Mouse (Mus musculus): ENCODE data around the gene Dusp2. TPM values are rescaled to one million over a fixed set of nuclear protein-coding genes. Genes with fewer than 3 reads are reported as not detected.
"Not testable (repeated sequence)": the region's sequence is repeated elsewhere in the genome, so short reads cannot be mapped to it uniquely, and the experiment has no call there.

Dusp2 gene
- polyA plus RNA-seq (2016; fragmentation: Nextera tagmentation; extraction: Ambion mirVana): 7.3 and 8.0 TPM in 2 replicates

GRCm38 (mm10) chr2:127335767-127336496, at the start of gene Dusp2:
Dusp2 (plus strand) TSS chr2:127336159.
- under 1% methylated on average over 76 of the region's 76 CpGs for WGBS (ENCODE audit: insufficient replicate concordance)
- H3K4me2 ChIP-seq: peak within 1 kb of the TSS; percentile 89
- no peaks in the 10 kb centered on the region for H3K36me3 ChIP-seq
- ATAC-seq: peak; percentile 76
- H3K27me3 ChIP-seq (replicated peaks): peaks cover 48% of the 10 kb centered on the region
- peak within 1 kb of the TSS; percentile 65; the same call in 1 of the 2 replicates for H3K27ac ChIP-seq
- peak within 1 kb of the TSS; percentile 69 for H3K9ac ChIP-seq
- peak within 1 kb of the TSS; percentile 63 for H3K4me3 ChIP-seq
- peaks cover 61% of the 10 kb centered on the region for H3K4me1 ChIP-seq
- H3K9me3 ChIP-seq (replicated peaks): no peaks in the 10 kb centered on the region

- Histone ChIP-seq H3K4me3 (no peak overlapping the region), H3K27ac (no peak overlapping the region), H3K36me3 (peaks cover 93% of the 10 kb centered on the region), H3K4me2 (no peak overlapping the region), H3K9me3 (replicated peaks) (no peaks in the 10 kb centered on the region), H3K9ac (no peak overlapping the region), H3K27me3 (replicated peaks) (no peaks in the 10 kb centered on the region), H3K4me1 (no peaks in the 10 kb centered on the region)
- no peak for ATAC-seq
- WGBS (ENCODE audit: insufficient replicate concordance): 82% methylated on average over 4 of the region's 4 CpGs
These were observed 43.7 kb upstream of the Dusp2 start for GRCm38 (mm10) chr2:127292250-127292649.

DNA sequence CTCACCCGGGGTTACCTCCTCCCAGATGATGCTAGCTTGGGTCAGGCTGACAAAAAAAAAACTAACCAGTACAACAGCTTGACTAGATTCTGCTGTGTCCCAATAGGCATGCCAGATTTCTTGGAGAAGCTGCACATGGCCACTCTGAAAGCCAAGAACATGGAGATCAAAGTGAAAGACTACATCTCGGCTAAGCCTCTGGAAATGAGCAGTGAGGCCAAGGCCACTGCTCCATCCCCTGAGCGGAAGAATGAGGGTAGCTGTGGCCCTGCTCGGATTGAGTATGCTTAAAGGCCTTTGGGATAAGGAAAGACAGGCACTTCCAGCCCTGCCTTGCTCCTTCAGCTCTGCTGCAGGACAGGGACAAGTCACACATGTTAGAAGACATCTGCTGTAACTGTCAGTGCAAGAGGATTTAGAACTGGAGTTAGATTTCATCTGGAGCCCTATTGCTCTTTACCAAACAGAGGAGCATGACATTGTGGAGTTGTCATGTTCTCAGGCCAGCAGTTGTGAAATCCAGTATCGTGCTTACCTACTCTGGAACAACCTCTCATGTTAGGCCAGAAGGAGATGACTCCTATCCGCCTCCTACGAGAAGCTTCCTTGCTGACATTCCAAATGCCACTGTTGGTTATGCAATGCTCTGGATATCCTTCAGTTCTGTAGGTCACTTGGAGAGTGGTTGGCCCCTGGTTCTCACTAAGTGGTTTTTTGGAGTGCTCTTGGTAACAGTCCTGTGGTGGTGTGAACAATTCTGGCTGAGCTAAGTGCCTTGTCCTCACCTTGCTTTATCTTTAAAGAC, 38.8 kb upstream of the Dusp2 start:
- ATAC-seq: no peak
- WGBS (ENCODE audit: insufficient replicate concordance): 84% methylated on average over 7 of the region's 7 CpGs
- H3K9me3 ChIP-seq (replicated peaks): no peaks in the 10 kb centered on the region
- H3K27me3 ChIP-seq (replicated peaks): no peaks in the 10 kb centered on the region
- no peak overlapping the region for H3K9ac ChIP-seq
- H3K36me3 ChIP-seq: peaks cover 98% of the 10 kb centered on the region
- H3K4me3 ChIP-seq: no peak overlapping the region
- H3K27ac ChIP-seq: no peak overlapping the region
- H3K4me2 ChIP-seq: no peak overlapping the region
- H3K4me1 ChIP-seq: no peaks in the 10 kb centered on the region

DNA sequence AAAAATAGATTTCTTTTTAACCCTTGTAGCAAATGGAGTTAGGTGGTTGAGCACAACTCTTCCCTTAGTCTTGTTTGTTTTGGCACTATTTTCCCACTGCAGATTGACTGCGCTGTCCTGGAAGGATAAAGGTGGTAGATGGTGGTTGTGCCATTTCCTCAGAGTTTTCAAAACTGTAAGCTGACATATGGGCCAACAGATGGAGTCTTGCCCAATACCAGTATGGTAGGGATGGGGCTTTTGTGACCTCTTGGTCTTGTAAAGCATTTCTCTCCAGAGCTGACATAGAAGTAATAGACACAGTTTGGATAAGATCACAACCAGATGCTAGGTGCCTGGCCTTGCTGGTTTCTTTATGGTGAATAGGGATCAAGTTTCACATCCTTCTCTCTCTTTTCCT, 37.9 kb upstream of the Dusp2 start:
- no peak for ATAC-seq
- H3K9ac ChIP-seq: no peak overlapping the region
- no peaks in the 10 kb centered on the region for H3K27me3 ChIP-seq (replicated peaks)
- WGBS (ENCODE audit: insufficient replicate concordance): 90% methylated on average over 1 of the region's 1 CpGs
- peaks cover 90% of the 10 kb centered on the region for H3K36me3 ChIP-seq
- no peaks in the 10 kb centered on the region for H3K4me1 ChIP-seq
- H3K27ac ChIP-seq: no peak overlapping the region
- H3K4me3 ChIP-seq: no peak overlapping the region
- no peak overlapping the region for H3K4me2 ChIP-seq
- no peaks in the 10 kb centered on the region for H3K9me3 ChIP-seq (replicated peaks)

- H3K4me1 ChIP-seq: no peaks in the 10 kb centered on the region
- whole genome bisulfite sequencing (ENCODE audit: insufficient replicate concordance): 79% methylated on average over 3 of the region's 3 CpGs
- H3K36me3 ChIP-seq: peaks cover 63% of the 10 kb centered on the region
- H3K4me3 ChIP-seq: no peak overlapping the region
- H3K9me3 ChIP-seq (replicated peaks): no peaks in the 10 kb centered on the region
- H3K27ac ChIP-seq: no peak overlapping the region
- H3K4me2 ChIP-seq: no peak overlapping the region
- ATAC-seq: no peak
- no peak overlapping the region for H3K9ac ChIP-seq
- H3K27me3 ChIP-seq (replicated peaks): no peaks in the 10 kb centered on the region
These were observed 35.3 kb upstream of the Dusp2 start for GRCm38 (mm10) chr2:127300701-127301100.

GRCm38 (mm10) chr2:127301883-127302282, 34.1 kb upstream of the Dusp2 start:
- H3K36me3 ChIP-seq: peaks cover 51% of the 10 kb centered on the region
- no peak for ATAC-seq
- no peak overlapping the region for H3K4me3 ChIP-seq
- WGBS (ENCODE audit: insufficient replicate concordance): 79% methylated on average over 3 of the region's 3 CpGs
- H3K4me2 ChIP-seq: no peak overlapping the region
- no peaks in the 10 kb centered on the region for H3K27me3 ChIP-seq (replicated peaks)
- no peak overlapping the region for H3K27ac ChIP-seq
- H3K4me1 ChIP-seq: no peaks in the 10 kb centered on the region
- no peaks in the 10 kb centered on the region for H3K9me3 ChIP-seq (replicated peaks)
- no peak overlapping the region for H3K9ac ChIP-seq

DNA sequence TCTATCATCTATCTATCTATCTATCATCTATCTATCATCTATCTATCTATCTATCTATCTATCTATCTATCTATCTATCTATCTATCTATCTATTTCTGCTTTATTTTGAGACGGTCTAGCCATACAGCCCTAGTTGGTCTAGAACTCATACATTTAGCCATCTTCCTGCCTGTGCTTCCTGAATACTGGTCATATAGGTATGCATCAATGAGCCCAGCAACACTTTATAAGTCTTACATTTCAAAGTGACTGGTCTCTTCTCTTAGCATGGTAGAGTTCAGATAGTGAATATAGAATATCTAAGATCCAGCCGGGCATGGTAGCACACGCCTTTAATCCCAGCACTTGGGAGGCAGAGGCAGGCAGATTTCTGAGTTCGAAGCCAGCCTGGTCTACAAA, 31.8 kb upstream of the Dusp2 start:
- H3K9ac ChIP-seq; H3K27ac ChIP-seq; H3K4me1 ChIP-seq; H3K4me2 ChIP-seq; H3K27me3 ChIP-seq (replicated peaks); H3K9me3 ChIP-seq (replicated peaks); ATAC-seq; H3K4me3 ChIP-seq: not testable (repeated sequence)
- 75% methylated on average over 4 of the region's 4 CpGs for WGBS (ENCODE audit: insufficient replicate concordance)
- peaks cover 28% of the 10 kb centered on the region for H3K36me3 ChIP-seq

- no peaks in the 10 kb centered on the region for H3K9me3 ChIP-seq (replicated peaks)
- H3K27ac ChIP-seq: no peak overlapping the region; the same call in 1 of the 2 replicates
- no peak for ATAC-seq
- 80% methylated on average over 3 of the region's 3 CpGs for WGBS (ENCODE audit: insufficient replicate concordance)
- peaks cover 23% of the 10 kb centered on the region for H3K36me3 ChIP-seq
- no peaks in the 10 kb centered on the region for H3K27me3 ChIP-seq (replicated peaks)
- H3K4me1 ChIP-seq: 0 out of 2 replicates have a peak, but pooled peaks cover 6% of the 10 kb centered on the region
- no peak overlapping the region for H3K4me2 ChIP-seq
- H3K9ac ChIP-seq: no peak overlapping the region
- no peak overlapping the region for H3K4me3 ChIP-seq
These were observed 31.2 kb upstream of the Dusp2 start for GRCm38 (mm10) chr2:127304609-127305210.

DNA sequence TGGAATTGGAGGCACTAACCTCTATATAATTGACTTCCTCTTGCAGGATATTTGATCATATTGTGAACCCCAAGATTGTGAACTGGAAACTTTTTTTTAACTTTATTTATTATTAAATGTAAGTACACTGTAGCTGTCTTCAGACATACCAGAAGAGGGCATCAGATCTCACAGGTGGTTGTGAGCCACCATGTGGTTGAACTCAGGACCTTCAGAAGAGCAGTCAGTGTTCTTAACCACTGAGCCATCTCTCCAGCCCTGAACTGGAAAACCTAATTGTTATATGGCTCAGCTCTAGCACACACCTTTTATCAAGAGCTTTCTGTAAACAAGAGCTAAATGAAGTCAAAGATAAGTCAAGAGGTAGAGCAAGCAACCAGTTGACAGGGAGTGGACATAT, 29.8 kb upstream of the Dusp2 start:
- H3K4me3 ChIP-seq: no peak overlapping the region
- no peak for ATAC-seq

GRCm38 (mm10) chr2:127307179-127307578, 28.8 kb upstream of the Dusp2 start:
- 0 out of 2 replicates have a peak, but pooled peaks cover 6% of the 10 kb centered on the region for H3K4me1 ChIP-seq
- no peaks in the 10 kb centered on the region for H3K9me3 ChIP-seq (replicated peaks)
- no peak overlapping the region for H3K4me2 ChIP-seq
- no peak for ATAC-seq
- no peak overlapping the region for H3K4me3 ChIP-seq
- no peaks in the 10 kb centered on the region for H3K36me3 ChIP-seq
- H3K27me3 ChIP-seq (replicated peaks): no peaks in the 10 kb centered on the region
- 28% methylated on average over 3 of the region's 3 CpGs for WGBS (ENCODE audit: insufficient replicate concordance)
- no peak overlapping the region for H3K27ac ChIP-seq
- H3K9ac ChIP-seq: no peak overlapping the region

More for the DNA sequence above, 29.8 kb upstream of the Dusp2 start:
- H3K36me3 ChIP-seq: peaks cover 10% of the 10 kb centered on the region; the same call in 1 of the 2 replicates
- 0 out of 2 replicates have a peak, but pooled peaks cover 6% of the 10 kb centered on the region for H3K4me1 ChIP-seq
- no peak overlapping the region for H3K4me2 ChIP-seq
- no peaks in the 10 kb centered on the region for H3K27me3 ChIP-seq (replicated peaks)
- H3K9ac ChIP-seq: no peak overlapping the region
- H3K27ac ChIP-seq: no peak overlapping the region
- H3K9me3 ChIP-seq (replicated peaks): no peaks in the 10 kb centered on the region

GRCm38 (mm10) chr2:127308660-127309059, 27.3 kb upstream of the Dusp2 start:
- 0 out of 2 replicates have a peak, but pooled peaks cover 6% of the 10 kb centered on the region for H3K4me1 ChIP-seq
- WGBS (ENCODE audit: insufficient replicate concordance): 80% methylated on average over 2 of the region's 2 CpGs

GRCm38 (mm10) chr2:127310246-127310645, 25.7 kb upstream of the Dusp2 start:
- WGBS (ENCODE audit: insufficient replicate concordance): 25% methylated on average over 2 of the region's 2 CpGs
- no peaks in the 10 kb centered on the region for H3K27me3 ChIP-seq (replicated peaks)
- H3K9ac ChIP-seq: no peak overlapping the region
- H3K4me1 ChIP-seq: peaks cover 16% of the 10 kb centered on the region
- H3K36me3 ChIP-seq: no peaks in the 10 kb centered on the region
- no peak overlapping the region for H3K4me3 ChIP-seq
- ATAC-seq: no peak
- no peak overlapping the region for H3K27ac ChIP-seq
- H3K4me2 ChIP-seq: no peak overlapping the region
- H3K9me3 ChIP-seq (replicated peaks): no peaks in the 10 kb centered on the region

More at GRCm38 (mm10) chr2:127308660-127309059, 27.3 kb upstream of the Dusp2 start:
- H3K9me3 ChIP-seq (replicated peaks): no peaks in the 10 kb centered on the region
- H3K36me3 ChIP-seq: no peaks in the 10 kb centered on the region
- no peak overlapping the region for H3K9ac ChIP-seq
- no peak overlapping the region for H3K27ac ChIP-seq
- no peak overlapping the region for H3K4me3 ChIP-seq
- ATAC-seq: no peak
- H3K27me3 ChIP-seq (replicated peaks): no peaks in the 10 kb centered on the region
- no peak overlapping the region for H3K4me2 ChIP-seq

All from liver, embryonic 12.5 days (tissue).